Mouse (Mus musculus): Measurements from ENCODE around the gene Hmgcl. TPM values are rescaled to one million over a fixed set of nuclear protein-coding genes. Genes with fewer than 3 reads are reported as not detected.
"Not testable (repeated sequence)": the region's sequence is repeated elsewhere in the genome, so short reads cannot be mapped to it uniquely, and the experiment has no call there.

Gene Hmgcl
- total RNA-seq, 2 experiments from 2014 or later = 46.6 to 47.7 TPM

GRCm38 (mm10) chr4:135926195-135926808 lies 19.9 kb upstream of the Hmgcl start:
- DNase-seq (ENCODE audit: low spot score in 2 of 2) = no peak

GRCm38 (mm10) chr4:135926861-135927260 lies 19.4 kb upstream of the Hmgcl start:
- no peak for DNase-seq (ENCODE audit: low spot score in 2 of 2)

- no peak for DNase-seq (ENCODE audit: low spot score in 2 of 2)
Measured at GRCm38 (mm10) chr4:135928376-135928775, 17.9 kb upstream of the Hmgcl start.

- no peak for DNase-seq (ENCODE audit: low spot score in 2 of 2)
Measured at GRCm38 (mm10) chr4:135929405-135929804, 16.8 kb upstream of the Hmgcl start.

GRCm38 (mm10) chr4:135929828-135930227 lies 16.4 kb upstream of the Hmgcl start:
- DNase-seq (ENCODE audit: low spot score in 2 of 2) = no peak

GRCm38 (mm10) chr4:135930239-135930638 lies 16.0 kb upstream of the Hmgcl start:
- DNase-seq (ENCODE audit: low spot score in 2 of 2) = peak in 1 of 2 experiments; percentile 10

GRCm38 (mm10) chr4:135931832-135932231 lies 14.4 kb upstream of the Hmgcl start:
- DNase-seq (ENCODE audit: low spot score in 2 of 2) = no peak

- no peak for DNase-seq (ENCODE audit: low spot score in 2 of 2)
Measured at GRCm38 (mm10) chr4:135934708-135935500, 11.3 kb upstream of the Hmgcl start.

GRCm38 (mm10) chr4:135935502-135935901 lies 10.7 kb upstream of the Hmgcl start:
- DNase-seq (ENCODE audit: low spot score in 2 of 2) = peak in 1 of 2 experiments; percentile 37

- DNase-seq (ENCODE audit: low spot score in 2 of 2) = no peak
Measured at GRCm38 (mm10) chr4:135938858-135939257, 7.4 kb upstream of the Hmgcl start.

- not testable (repeated sequence) for DNase-seq (ENCODE audit: low spot score in 2 of 2)
Measured at GRCm38 (mm10) chr4:135941026-135941425, 5.2 kb upstream of the Hmgcl start.

GRCm38 (mm10) chr4:135942193-135942592 lies 4.1 kb upstream of the Hmgcl start:
- no peak for DNase-seq (ENCODE audit: low spot score in 2 of 2)

- no peak for DNase-seq (ENCODE audit: low spot score in 2 of 2)
Measured at GRCm38 (mm10) chr4:135943389-135943788, 2.9 kb upstream of the Hmgcl start.

GRCm38 (mm10) chr4:135945706-135946105 lies 542 bp upstream of the Hmgcl start:
- no peak for DNase-seq (ENCODE audit: low spot score in 2 of 2)

- no peak for DNase-seq (ENCODE audit: low spot score in 2 of 2)
Measured at GRCm38 (mm10) chr4:135946659-135947301, 532 bp downstream of the Hmgcl start.

- no peak for DNase-seq (ENCODE audit: low spot score in 2 of 2)
Measured at GRCm38 (mm10) chr4:135948142-135948541, 1.9 kb downstream of the Hmgcl start.

- DNase-seq (ENCODE audit: low spot score in 2 of 2) = no peak
Measured at GRCm38 (mm10) chr4:135949475-135949874, 3.2 kb downstream of the Hmgcl start.

GRCm38 (mm10) chr4:135949911-135950310 lies 3.7 kb downstream of the Hmgcl start:
- DNase-seq (ENCODE audit: low spot score in 2 of 2) = no peak

GRCm38 (mm10) chr4:135950365-135950764 lies 4.1 kb downstream of the Hmgcl start:
- DNase-seq (ENCODE audit: low spot score in 2 of 2) = no peak

GRCm38 (mm10) chr4:135951505-135951904 lies 5.3 kb downstream of the Hmgcl start:
- DNase-seq (ENCODE audit: low spot score in 2 of 2) = no peak

- DNase-seq (ENCODE audit: low spot score in 2 of 2) = no peak
Measured at GRCm38 (mm10) chr4:135953179-135953578, 6.9 kb downstream of the Hmgcl start.

GRCm38 (mm10) chr4:135954241-135954640 lies 8.0 kb downstream of the Hmgcl start:
- peak; percentile 62 to 76 for DNase-seq (ENCODE audit: low spot score in 2 of 2)

Measured in gastrocnemius, postnatal 4 days (tissue).